ENCODE assay signal across 12 mouse cellular contexts in the genomic region with DNA sequence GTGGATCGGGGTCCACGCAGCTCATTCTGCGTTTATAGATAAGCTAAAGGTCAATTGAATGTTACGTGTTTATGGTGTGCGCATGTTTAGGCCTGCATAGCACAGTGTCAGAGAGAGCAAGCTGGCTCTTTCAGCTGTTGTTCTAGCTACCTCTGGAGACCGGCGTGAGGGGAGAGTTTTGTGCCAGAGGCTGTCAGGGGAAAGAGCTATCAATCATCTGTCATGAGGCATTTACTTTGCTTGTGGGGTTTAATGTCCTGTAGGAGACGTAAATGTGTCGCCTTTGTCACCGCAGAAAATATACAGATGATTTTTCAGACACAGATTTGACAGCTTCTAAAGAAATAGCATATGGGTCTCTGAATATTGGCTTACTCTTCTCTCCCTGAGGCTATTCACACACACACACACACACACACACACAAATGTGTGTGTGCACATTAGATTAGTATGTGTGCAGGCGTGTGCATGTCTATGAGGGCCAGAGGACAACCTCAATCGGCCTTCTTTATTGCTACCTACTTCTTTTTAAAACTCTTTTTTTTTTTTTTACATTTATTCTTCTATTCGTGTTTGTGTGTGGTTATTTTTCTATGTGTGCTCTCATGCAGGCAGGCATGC.
A peak's percentile ranks its signal among the peaks of the same experiment; 100 is the strongest.
DNase-seq lines count a peak whose midpoint lies in the region; ATAC-seq lines count a peak whose summit lies in the region.
"Had no signal": no experiment of that assay in that cellular context is flagged by ENCODE, and none has a peak within 500 bp of the region (broad histone marks: within the 10 kb centered on the region; RNA-seq: fewer than 3 reads in every experiment).

No protein-coding gene starts in this region.

- no peak for ATAC-seq in limb, embryonic 11.5 days (ENCODE audit: insufficient number of reproducible peaks, low FRiP score, low TSS enrichment, low read depth)
- ATAC-seq in hindbrain, embryonic 12.5 days (ENCODE audit: low FRiP score) = peak; percentile 90
- peak; percentile 87 for ATAC-seq in midbrain, embryonic 13.5 days
- ATAC-seq: lung, postnatal 0 days had no signal

- no peak for DNase-seq in limb, embryonic 11.5 days (ENCODE audit: low spot score)
- no peak for DNase-seq in limb, embryonic 10.5 days (ENCODE audit: low spot score)
- DNase-seq in right cerebral cortex, postnatal 10 days (ENCODE audit: low spot score in 2 of 2) = no peak
- DNase-seq in cerebellum, adult 11 months = no peak
- DNase-seq in right cerebral cortex, postnatal 25 days = no peak
- no peak for DNase-seq in T-cell, adult 2 months (ENCODE audit: low spot score)
- DNase-seq: cerebellum, postnatal 25 days; kidney, postnatal 25 days; thymus, postnatal 4 days had no signal

- H3K4me3 ChIP-seq in limb, embryonic 11.5 days (ENCODE audit: low read depth, low read length) = no peak overlapping the region
- no peak overlapping the region for H3K4me3 ChIP-seq in limb, embryonic 10.5 days
- H3K4me3 ChIP-seq in hindbrain, embryonic 12.5 days = no peak overlapping the region
- H3K4me3 ChIP-seq in midbrain, embryonic 13.5 days (replicated peaks) = no peak overlapping the region

- H3K9ac ChIP-seq in limb, embryonic 11.5 days (ENCODE audit: low read length) = no peak overlapping the region
- H3K9ac ChIP-seq in hindbrain, embryonic 12.5 days = no peak overlapping the region
- H3K9ac ChIP-seq in midbrain, embryonic 13.5 days (replicated peaks) = 0 out of 2 replicates have a peak overlapping the region, but pooled peaks have one; percentile 12

- H3K4me1 ChIP-seq in limb, embryonic 11.5 days (ENCODE audit: control insufficient read depth, insufficient read depth, low read length) = peaks cover 9% of the 10 kb centered on the region
- peaks cover 15% of the 10 kb centered on the region for H3K4me1 ChIP-seq in limb, embryonic 10.5 days
- H3K4me1 ChIP-seq in hindbrain, embryonic 12.5 days = peaks cover 17% of the 10 kb centered on the region
- peaks cover 18% of the 10 kb centered on the region for H3K4me1 ChIP-seq in midbrain, embryonic 13.5 days (replicated peaks)

- H3K9me3 ChIP-seq in limb, embryonic 11.5 days (ENCODE audit: control insufficient read depth, low read length) = no peaks in the 10 kb centered on the region
- H3K9me3 ChIP-seq in limb, embryonic 10.5 days (replicated peaks) = no peaks in the 10 kb centered on the region
- no peaks in the 10 kb centered on the region for H3K9me3 ChIP-seq in hindbrain, embryonic 12.5 days (replicated peaks)
- no peaks in the 10 kb centered on the region for H3K9me3 ChIP-seq in midbrain, embryonic 13.5 days

- H3K27ac ChIP-seq in limb, embryonic 11.5 days (replicated peaks; ENCODE audit: low read depth, low read length) = 0 out of 2 replicates have a peak overlapping the region, but pooled peaks have one; percentile 12
- no peak overlapping the region for H3K27ac ChIP-seq in limb, embryonic 10.5 days
- H3K27ac ChIP-seq in hindbrain, embryonic 12.5 days = peak overlapping the region; percentile 73
- H3K27ac ChIP-seq in midbrain, embryonic 13.5 days = peak overlapping the region; percentile 61

- H3K36me3 ChIP-seq in limb, embryonic 11.5 days (ENCODE audit: control insufficient read depth, insufficient read depth, low read length) = no peaks in the 10 kb centered on the region
- no peaks in the 10 kb centered on the region for H3K36me3 ChIP-seq in limb, embryonic 10.5 days
- no peaks in the 10 kb centered on the region for H3K36me3 ChIP-seq in hindbrain, embryonic 12.5 days
- no peaks in the 10 kb centered on the region for H3K36me3 ChIP-seq in midbrain, embryonic 13.5 days

- H3K4me2 ChIP-seq in limb, embryonic 11.5 days (ENCODE audit: low read depth, severe bottlenecking) = no peak overlapping the region
- H3K4me2 ChIP-seq in hindbrain, embryonic 12.5 days (replicated peaks) = no peak overlapping the region
- H3K4me2 ChIP-seq in midbrain, embryonic 13.5 days (replicated peaks) = no peak overlapping the region; the same call in 1 of the 2 replicates

- WGBS in limb, embryonic 11.5 days = 41% methylated on average over 13 of the region's 13 CpGs
- 55% methylated on average over 13 of the region's 13 CpGs for WGBS in limb, embryonic 10.5 days
- 40% methylated on average over 13 of the region's 13 CpGs for WGBS in hindbrain, embryonic 12.5 days
- 36% methylated on average over 13 of the region's 13 CpGs for WGBS in midbrain, embryonic 13.5 days

- no peaks in the 10 kb centered on the region for H3K27me3 ChIP-seq in limb, embryonic 11.5 days (ENCODE audit: control insufficient read depth, insufficient read depth, low read length)
- 0 out of 2 replicates have a peak, but pooled peaks cover 3% of the 10 kb centered on the region for H3K27me3 ChIP-seq in limb, embryonic 10.5 days (ENCODE audit: low read depth, poor library complexity, severe bottlenecking)
- H3K27me3 ChIP-seq in hindbrain, embryonic 12.5 days = no peaks in the 10 kb centered on the region
- H3K27me3 ChIP-seq in midbrain, embryonic 13.5 days = peaks cover 21% of the 10 kb centered on the region
